Mouse (Mus musculus) macrophage (primary cell): Measurements from ENCODE around the gene Bsn. TPM values are rescaled to one million over a fixed set of nuclear protein-coding genes. Genes with fewer than 3 reads are reported as not detected.

Experiments used
- H3K27ac ChIP-seq: fragments of 350-480 bp; formaldehyde crosslinking; 2 replicates; pipeline ENCODE4 v1.9.0; 2021
- H3K36me3 ChIP-seq: fragments of 350-480 bp; formaldehyde crosslinking; 2 replicates; pipeline ENCODE4 v1.9.0; 2021; ENCODE audit errors: inconsistent target
- H3K4me3 ChIP-seq: fragments of 350-480 bp; formaldehyde crosslinking; 2 replicates; pipeline ENCODE4 v1.9.0; 2021; ENCODE audit errors: inconsistent target
- H3K79me2 ChIP-seq: fragments of 350-480 bp; formaldehyde crosslinking; 2 replicates; pipeline ENCODE4 v1.9.0; 2021; ENCODE audit errors: inconsistent target
- WGBS: methylation state at CpG from one replicate; pipeline ENCODE4 v1.1.7; 2026; ENCODE audit warnings: inconsistent platforms; ENCODE audit not compliant: missing documents; 5-methylcytosine and 5-hydroxymethylcytosine counted together
- polyA plus RNA-seq: library from polyadenylated mRNA; stranded (reverse); fragments of 250-400 nt; gene quantifications from 3 replicates; pipeline ENCODE4 v1.2.4, GENCODE M21; 2018; ENCODE audit warnings: inconsistent platforms

Gene Bsn
- polyA plus RNA-seq, 1 experiment from 2014 or later, result 4.3 TPM

DNA sequence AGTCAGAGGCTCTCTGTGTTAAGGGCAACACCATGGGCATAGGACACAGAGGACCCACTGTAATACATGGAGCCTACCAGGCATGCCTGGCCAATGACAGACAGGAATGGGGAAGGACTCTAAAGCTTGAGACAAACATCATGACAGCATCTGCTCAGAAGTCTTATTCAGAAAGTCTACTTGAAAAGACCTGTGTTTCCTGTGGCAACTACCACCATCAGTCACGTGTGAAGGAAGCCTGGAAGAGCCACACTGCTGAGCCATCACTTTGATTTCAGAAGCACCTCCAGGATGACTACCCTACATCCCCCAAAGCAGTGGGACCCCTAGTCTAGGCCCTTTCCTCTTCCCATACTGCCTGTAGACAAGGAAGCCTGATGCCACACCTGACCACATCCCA lies 39.7 kb downstream of the Bsn start:
- Histone ChIP-seq H3K79me2 (no peaks in the 10 kb centered on the region), H3K27ac (no peak overlapping the region), H3K36me3 (no peaks in the 10 kb centered on the region), H3K4me3 (no peak overlapping the region)
- 50% methylated on average over 1 of the region's 1 CpGs for WGBS

DNA sequence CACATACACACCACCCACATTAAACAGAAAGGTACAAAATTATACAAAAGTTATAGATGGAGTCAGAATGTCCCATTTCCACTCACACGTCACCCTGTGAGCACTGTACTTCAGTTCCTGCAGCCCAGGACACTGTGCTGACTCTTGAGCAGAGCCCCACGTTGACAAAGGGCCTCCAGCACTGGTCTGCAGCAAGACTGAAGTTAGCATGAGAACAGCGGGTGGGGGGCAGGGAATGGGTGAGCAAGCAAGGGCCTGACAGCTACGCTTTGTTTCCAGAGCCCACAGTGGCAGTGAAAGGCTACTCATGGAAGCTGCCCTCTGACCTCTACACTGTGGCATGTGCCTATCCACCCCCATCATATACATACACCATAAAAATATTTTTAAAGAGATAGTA lies 40.4 kb downstream of the Bsn start:
- Histone ChIP-seq H3K79me2 (no peaks in the 10 kb centered on the region), H3K36me3 (no peaks in the 10 kb centered on the region), H3K27ac (no peak overlapping the region), H3K4me3 (no peak overlapping the region)
- WGBS, result 88% methylated on average over 4 of the region's 4 CpGs

DNA sequence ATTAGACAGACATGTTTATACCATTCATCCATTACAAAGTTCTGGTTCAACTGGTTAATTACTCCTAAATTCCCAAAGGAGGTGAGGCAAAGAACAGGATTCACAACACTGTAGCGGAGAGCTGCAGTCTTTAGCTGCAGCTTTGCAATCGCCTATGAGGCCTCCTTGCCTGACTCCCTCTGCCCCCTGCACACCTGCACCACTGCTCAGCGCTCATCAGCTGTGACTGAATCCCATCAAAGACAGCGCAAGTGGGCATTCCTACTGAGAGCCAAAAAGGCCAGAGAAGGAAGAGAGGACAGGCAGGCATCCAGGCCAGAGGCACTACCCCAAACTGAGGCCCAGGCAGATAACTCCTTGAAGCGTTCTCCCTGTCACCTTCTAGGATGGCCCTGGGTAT lies 42.6 kb downstream of the Bsn start:
- no peaks in the 10 kb centered on the region for H3K79me2 ChIP-seq
- no peak overlapping the region for H3K4me3 ChIP-seq
- 98% methylated on average over 5 of the region's 5 CpGs for WGBS
- no peak overlapping the region for H3K27ac ChIP-seq
- no peaks in the 10 kb centered on the region for H3K36me3 ChIP-seq

DNA sequence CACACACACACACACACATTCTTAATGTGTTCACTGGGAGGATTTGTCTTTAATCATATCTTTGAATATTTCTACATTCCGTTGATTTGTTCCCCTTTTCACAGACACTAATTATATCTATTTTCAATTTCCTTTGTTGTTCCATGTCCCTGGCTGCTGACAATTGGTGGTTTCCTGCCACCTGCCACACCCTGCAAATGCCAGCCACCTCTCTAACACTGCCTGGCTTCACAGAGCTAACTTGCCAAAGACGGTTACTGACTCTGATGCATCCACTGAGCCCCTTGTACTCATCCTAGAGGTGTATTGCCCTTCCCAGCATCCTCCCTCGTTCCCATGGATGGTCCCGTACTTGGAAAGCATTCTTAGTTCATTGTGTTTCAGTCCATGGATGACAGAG lies 43.7 kb downstream of the Bsn start:
- H3K27ac ChIP-seq, result no peak overlapping the region
- H3K4me3 ChIP-seq, result no peak overlapping the region
- H3K36me3 ChIP-seq, result no peaks in the 10 kb centered on the region
- WGBS, result 31% methylated on average over 4 of the region's 4 CpGs
- no peaks in the 10 kb centered on the region for H3K79me2 ChIP-seq

DNA sequence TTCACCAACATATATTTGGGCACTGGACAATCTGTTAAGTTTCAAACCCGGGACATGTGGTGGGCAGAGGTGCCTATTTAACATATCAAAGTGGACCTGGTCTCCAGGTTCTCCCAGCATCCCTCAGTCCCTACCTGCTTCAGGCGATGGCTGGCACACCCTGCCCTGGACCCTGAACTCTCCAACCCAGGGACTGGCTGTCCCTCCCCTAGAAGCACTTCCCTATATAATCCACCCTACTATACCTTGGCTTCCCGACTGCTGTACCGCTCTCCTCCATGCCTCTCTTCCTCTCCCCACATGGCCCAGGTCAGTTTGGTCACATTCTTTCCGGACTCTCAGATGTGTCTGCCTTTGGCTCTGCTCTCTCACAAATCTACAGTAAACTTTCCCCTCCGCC lies 44.4 kb downstream of the Bsn start:
- Histone ChIP-seq H3K79me2 (no peaks in the 10 kb centered on the region), H3K27ac (no peak overlapping the region), H3K36me3 (no peaks in the 10 kb centered on the region), H3K4me3 (no peak overlapping the region)
- WGBS, result 72% methylated on average over 6 of the region's 6 CpGs

DNA sequence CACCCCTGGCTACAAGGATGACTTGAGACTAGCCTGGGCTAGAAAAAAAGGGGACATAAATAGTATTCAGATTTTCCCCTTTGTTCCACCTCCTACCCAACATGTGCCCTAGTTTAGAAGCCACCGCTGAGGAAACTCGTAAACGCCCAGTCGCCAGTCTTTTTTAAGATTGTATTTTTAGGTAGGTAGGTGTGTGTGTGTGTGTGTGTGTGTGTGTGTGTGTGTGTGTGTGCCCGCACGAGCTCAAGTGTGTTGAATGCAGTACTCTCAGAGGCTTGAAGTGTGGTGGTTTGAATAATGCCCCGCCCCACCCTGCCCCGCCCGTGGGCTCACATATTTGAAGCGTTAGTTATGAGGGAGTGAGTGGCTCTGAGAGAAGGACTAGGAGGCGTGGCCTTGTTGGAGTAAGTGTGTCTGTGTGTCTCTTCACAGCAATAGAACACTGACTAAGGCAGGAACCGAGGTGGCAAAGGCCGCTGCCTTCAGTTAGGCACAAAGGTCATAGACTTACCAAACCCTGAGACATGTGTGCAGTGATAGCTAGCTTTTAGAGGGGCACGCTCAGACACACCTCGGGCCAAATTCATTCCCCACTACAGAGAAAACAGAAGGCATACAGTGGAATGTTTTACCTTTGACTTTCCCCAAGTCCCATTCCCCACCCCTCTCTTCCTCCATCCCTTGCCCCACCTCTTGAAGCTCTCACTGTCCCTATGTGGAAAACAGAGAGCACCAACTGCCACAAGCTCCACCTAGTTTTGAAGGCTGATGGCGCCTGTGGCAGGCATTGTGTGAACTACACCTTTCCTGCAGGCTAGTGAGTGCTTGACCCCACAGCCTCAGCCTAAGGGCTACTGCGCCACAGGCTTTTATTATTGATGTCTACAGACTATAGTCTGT lies 45.6 kb downstream of the Bsn start:
- 89% methylated on average over 9 of the region's 17 CpGs for WGBS
- no peaks in the 10 kb centered on the region for H3K36me3 ChIP-seq
- H3K79me2 ChIP-seq, result no peaks in the 10 kb centered on the region
- no peak overlapping the region for H3K4me3 ChIP-seq
- H3K27ac ChIP-seq, result no peak overlapping the region

DNA sequence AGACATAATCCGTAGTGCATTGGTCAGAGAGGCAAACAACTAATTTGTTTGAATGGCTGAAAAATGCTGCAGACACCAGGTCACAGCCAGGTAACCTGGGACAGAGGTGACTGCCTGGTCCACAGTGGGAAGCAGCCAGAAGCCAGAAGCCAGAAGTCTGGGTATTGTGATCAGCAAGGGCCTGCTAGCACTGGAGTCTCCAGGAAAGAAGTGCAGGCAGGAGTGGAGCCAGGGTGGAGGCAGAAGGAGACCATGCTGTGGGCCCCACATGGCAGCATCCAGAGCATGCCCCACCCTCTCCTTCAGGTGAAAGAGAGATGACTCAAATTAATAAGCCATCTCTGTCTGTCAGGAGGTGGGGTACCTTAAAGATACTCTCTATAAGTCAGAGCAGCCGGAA lies 46.7 kb downstream of the Bsn start:
- Histone ChIP-seq H3K79me2 (no peaks in the 10 kb centered on the region), H3K27ac (no peak overlapping the region), H3K4me3 (no peak overlapping the region), H3K36me3 (no peaks in the 10 kb centered on the region)
- WGBS, result 90% methylated on average over 2 of the region's 2 CpGs

DNA sequence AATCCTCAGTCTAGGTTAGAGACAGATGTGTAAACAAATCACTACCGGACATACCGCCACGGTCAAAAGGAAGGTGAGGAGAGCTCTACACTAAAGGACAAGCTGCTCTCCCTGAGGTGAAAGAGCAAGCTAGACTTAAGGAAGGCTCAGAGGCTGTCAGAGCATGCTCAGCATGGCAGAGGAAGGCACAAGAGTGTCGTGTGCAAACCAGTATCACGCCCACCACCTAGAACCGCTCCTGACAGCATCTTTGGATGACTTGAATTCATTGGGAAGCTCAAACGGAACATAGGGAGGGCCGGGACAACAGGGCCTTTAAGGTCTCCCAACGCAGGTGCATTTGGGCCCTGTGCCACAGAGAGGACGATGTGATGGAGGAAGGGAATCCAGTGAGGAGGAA lies 48.8 kb downstream of the Bsn start:
- no peaks in the 10 kb centered on the region for H3K79me2 ChIP-seq
- no peak overlapping the region for H3K4me3 ChIP-seq
- H3K36me3 ChIP-seq, result no peaks in the 10 kb centered on the region
- 97% methylated on average over 10 of the region's 10 CpGs for WGBS
- no peak overlapping the region for H3K27ac ChIP-seq

DNA sequence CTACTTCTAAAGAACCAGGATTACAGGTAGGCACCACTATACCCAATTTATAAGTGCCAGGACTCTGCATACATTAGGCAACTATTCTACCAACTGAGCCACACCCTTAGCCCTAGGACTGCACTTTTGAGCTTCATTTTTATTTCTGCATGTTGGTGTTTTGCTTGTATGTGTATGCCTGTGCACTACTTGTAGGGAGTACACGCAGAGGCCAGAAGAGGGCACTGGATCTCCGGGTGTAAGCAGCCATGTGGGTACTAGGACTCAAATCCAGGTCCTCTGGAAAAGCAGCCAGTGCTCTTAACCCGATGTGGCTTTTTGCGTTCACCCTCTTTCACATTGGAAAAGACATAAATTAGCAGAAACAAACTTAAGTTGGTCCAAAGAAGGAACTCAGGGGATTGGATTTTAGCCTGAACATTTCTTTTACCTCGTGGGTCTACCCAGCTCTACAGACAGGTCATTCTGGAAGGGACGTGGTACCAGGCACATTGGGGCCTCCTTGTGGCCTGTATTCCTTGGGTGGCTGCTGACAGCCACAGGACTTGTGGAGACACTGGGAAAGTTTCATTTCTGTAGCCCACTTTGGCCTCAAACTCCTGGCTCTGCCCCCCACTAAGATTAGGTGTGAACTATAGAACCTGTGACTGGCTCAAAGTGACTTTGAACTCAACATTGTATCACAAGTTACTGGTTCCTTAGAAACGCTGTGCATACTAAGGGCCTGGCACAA lies 50.1 kb downstream of the Bsn start:
- 76% methylated on average over 7 of the region's 7 CpGs for WGBS
- no peaks in the 10 kb centered on the region for H3K36me3 ChIP-seq
- no peak overlapping the region for H3K4me3 ChIP-seq
- H3K27ac ChIP-seq, result no peak overlapping the region
- no peaks in the 10 kb centered on the region for H3K79me2 ChIP-seq

DNA sequence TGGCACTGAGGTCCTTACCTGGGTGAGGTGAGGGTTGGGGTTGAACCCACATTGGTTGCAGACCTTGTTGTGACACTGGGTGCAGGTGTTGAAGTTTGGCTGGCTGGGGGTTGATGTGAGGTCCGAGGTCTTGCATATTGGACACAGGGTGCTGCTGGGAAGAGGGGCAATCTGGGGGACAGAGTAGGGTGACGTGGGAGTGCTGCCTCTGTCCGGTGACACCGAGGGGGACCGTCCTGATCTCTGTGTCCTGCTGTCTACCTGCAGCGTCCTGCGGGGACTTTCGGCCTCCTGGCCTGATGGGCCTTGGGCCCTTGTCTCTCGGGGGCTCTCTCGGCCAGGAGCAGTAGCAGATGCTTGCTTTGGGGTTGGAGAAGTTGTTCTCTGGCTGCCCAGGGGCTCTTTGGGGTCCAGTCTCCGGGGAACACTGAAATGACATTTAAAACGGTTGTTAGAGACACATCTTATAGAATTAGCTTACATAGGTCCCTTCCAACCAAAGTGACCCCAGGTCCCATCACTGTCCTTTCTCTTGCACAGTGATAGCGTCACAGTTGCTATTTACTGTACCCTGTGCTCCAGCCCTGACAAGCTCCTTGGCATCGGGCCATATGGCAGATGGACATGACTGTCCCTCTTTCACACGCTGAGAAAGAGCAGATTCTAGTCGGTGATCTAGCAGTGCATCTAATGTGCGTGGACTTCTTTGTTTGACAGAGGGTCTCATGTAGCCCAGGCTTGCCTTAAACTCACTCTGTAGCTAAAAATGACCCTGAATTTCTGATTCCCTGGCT lies 50.8 kb downstream of the Bsn start:
- Histone ChIP-seq H3K36me3 (no peaks in the 10 kb centered on the region), H3K79me2 (no peaks in the 10 kb centered on the region), H3K27ac (no peak overlapping the region), H3K4me3 (no peak overlapping the region)
- WGBS, result 94% methylated on average over 16 of the region's 17 CpGs

DNA sequence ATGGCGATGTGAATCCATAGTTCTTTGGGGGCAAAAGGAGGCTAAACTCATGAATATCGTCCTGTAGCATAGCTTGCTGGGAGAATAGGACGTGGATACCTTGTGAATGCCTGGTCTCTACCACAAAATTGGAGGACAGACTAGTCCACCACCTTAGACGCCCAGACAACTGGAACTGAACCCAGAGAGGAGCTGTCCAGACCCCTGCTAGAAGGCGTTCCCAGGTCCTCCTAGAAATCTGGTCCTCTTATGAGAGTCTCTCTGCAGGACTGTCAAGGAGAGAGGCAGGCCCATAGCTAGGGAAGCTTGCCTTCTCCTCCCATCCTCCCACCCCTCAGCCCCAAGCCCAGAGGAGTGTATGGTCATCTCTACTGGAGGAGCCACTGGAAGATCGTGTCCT lies 52.1 kb downstream of the Bsn start:
- Histone ChIP-seq H3K27ac (no peak overlapping the region), H3K36me3 (no peaks in the 10 kb centered on the region), H3K79me2 (no peaks in the 10 kb centered on the region), H3K4me3 (no peak overlapping the region)
- WGBS, result 90% methylated on average over 6 of the region's 6 CpGs

DNA sequence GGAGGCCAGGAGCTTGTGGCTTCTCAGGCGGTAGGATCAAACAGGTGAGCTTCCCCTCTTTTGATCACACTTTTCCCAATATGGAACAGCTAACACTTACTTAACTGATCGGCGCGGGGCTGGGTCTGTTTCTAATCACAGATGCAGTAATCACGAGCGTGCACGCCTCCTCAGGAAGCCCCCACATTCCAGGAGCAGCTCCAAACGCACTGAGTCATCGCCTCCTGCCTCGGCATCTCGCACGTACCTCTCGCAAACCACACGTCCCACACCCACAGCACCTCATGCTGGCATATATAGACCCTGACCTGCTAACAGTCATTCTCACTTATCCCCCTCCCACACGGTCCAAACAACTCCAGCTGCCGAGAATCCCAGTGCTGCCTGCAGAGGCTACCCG lies 52.7 kb downstream of the Bsn start:
- Histone ChIP-seq H3K36me3 (no peaks in the 10 kb centered on the region), H3K27ac (no peak overlapping the region), H3K79me2 (no peaks in the 10 kb centered on the region), H3K4me3 (no peak overlapping the region)
- WGBS, result 32% methylated on average over 17 of the region's 17 CpGs

DNA sequence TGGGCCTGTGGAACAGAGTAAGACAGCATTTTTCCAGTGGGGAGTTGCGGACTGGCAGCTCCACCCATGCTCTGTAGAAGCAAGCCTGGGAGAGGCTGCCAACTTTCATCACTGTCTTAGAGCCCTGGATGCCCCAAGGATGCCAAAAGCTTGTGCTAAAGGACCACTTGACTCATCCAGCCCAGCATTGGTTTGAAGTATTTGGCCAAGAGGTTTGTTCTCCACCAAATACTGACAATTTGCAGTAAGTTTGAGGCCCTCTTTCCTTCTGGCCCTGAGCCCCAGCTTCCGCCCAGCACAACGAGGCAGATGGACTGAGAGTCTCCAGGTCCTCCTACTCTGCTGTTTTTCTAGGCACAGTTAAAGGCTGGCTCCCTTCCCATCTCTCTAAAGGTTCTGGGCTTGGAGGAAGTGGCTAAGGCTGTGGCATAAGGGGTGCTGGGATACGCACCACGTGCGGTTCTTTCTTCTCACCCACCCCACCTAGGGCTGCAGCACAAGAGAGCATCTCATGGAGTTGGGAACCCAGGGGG lies 53.2 kb downstream of the Bsn start:
- WGBS, result 27% methylated on average over 6 of the region's 6 CpGs

DNA sequence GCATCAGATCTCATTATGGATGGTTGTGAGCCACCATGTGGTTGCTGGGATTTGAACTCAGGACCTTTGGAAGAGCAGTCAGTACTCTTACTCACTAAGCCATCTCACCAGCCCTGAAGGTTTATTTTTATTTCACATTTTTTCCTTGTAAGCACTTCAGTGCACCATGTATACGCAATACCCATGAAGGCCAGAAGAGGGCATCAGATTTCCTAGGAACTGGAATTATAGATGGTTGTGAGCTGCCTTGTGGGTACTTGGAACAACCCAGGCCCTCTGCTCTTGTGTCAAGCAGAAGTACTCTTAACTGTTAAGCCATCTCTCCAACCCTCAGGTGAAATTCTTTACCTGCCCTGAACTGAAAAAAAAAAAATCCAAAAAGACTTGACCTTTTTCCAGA lies 54.0 kb downstream of the Bsn start:
- Histone ChIP-seq H3K4me3 (no peak overlapping the region), H3K79me2 (no peaks in the 10 kb centered on the region), H3K27ac (no peak overlapping the region), H3K36me3 (no peaks in the 10 kb centered on the region)
- 29% methylated on average over 1 of the region's 1 CpGs for WGBS

More for the DNA sequence above, 53.2 kb downstream of the Bsn start:
- Histone ChIP-seq H3K36me3 (no peaks in the 10 kb centered on the region), H3K27ac (no peak overlapping the region), H3K4me3 (no peak overlapping the region), H3K79me2 (no peaks in the 10 kb centered on the region)
